Mouse (Mus musculus): ENCODE measurements around the gene Traf2.

- TF ChIP-seq CTCF (IDR thresholded peaks at IDR 0.05; ENCODE audit: low read depth) (no peak), EP300 (IDR thresholded peaks at IDR 0.05; ENCODE audit: low read depth) (no peak)
These were observed 58.6 kb downstream of the Traf2 start for GRCm38 (mm10) chr2:25487965-25488670.

Data from liver, postnatal 0 days (tissue).